Mouse (Mus musculus) hindbrain, embryonic 14.5 days (tissue): ENCODE results near the gene Gm10337. TPM values are rescaled to one million over a fixed set of nuclear protein-coding genes. Genes with fewer than 3 reads are reported as not detected.
A peak's percentile ranks its signal among the peaks of the same experiment; 100 is the strongest.

Experiments used
- ATAC-seq: fragments of 200-750 bp; cut with Nextera tagmentation; 2 replicates; pipeline ENCODE4 v1.8.0; 2017; ENCODE audit warnings: moderate number of reproducible peaks, mild to moderate bottlenecking, moderate TSS enrichment, moderate library complexity; ENCODE audit not compliant: low FRiP score
- DNase-seq: peaks from one replicate; pipeline ENCODE4 v3.0.0-alpha.2; 2015; ENCODE audit warnings: low spot score
- H3K27ac ChIP-seq: fragments of 300-500 bp; sonication (generic); 2 replicates; pipeline ENCODE4 v1.5.1; 2014; ENCODE audit warnings: mild to moderate bottlenecking, moderate library complexity
- H3K27me3 ChIP-seq: fragments of 300-500 bp; sonication (generic); 2 replicates; pipeline ENCODE4 v1.6.1; 2014; ENCODE audit warnings: mild to moderate bottlenecking, low read length, mixed read lengths; ENCODE audit not compliant: control insufficient read depth, insufficient read depth
- H3K36me3 ChIP-seq: fragments of 300-500 bp; sonication (generic); replicated peaks from 2 replicates; pipeline ENCODE4 v1.6.1; 2014; ENCODE audit not compliant: control insufficient read depth, insufficient read depth
- H3K4me1 ChIP-seq: fragments of 300-500 bp; sonication (generic); replicated peaks from 2 replicates; pipeline ENCODE4 v1.6.1; 2014; ENCODE audit warnings: antibody characterized with exemption, low read length, mixed read lengths; ENCODE audit not compliant: control insufficient read depth, insufficient read depth
- H3K4me2 ChIP-seq: fragments of 300-500 bp; sonication (generic); replicated peaks from 2 replicates; pipeline ENCODE4 v1.6.1; 2014; ENCODE audit warnings: mild to moderate bottlenecking, moderate library complexity
- H3K4me3 ChIP-seq: fragments of 300-500 bp; sonication (generic); replicated peaks from 2 replicates; pipeline ENCODE4 v1.5.1; 2014; ENCODE audit warnings: mild to moderate bottlenecking, low read length
- H3K9ac ChIP-seq: fragments of 300-500 bp; sonication (generic); 2 replicates; pipeline ENCODE4 v1.6.1; 2014
- H3K9me3 ChIP-seq: fragments of 300-500 bp; sonication (generic); 2 replicates; pipeline ENCODE4 v1.6.1; 2016; ENCODE audit warnings: low read length; ENCODE audit not compliant: control insufficient read depth
- WGBS: fragments of 180-500 bp; shearing (Covaris S2); extraction: QIAGEN DNeasy Blood & Tissue Kit; methylation state at CpG from one replicate; pipeline ENCODE4 v1.1.7; 2014; 5-methylcytosine and 5-hydroxymethylcytosine counted together
- polyA plus RNA-seq: library from polyadenylated mRNA; unstranded; fragments of >200 nt; fragmentation: Nextera tagmentation; extraction: Ambion mirVana; gene quantifications from 2 replicates; pipeline ENCODE4 v1.2.1, GENCODE M21; 2014

The Gm10337 gene
- polyA plus RNA-seq, 1 experiment from 2014 or later: 9.6 TPM

DNA sequence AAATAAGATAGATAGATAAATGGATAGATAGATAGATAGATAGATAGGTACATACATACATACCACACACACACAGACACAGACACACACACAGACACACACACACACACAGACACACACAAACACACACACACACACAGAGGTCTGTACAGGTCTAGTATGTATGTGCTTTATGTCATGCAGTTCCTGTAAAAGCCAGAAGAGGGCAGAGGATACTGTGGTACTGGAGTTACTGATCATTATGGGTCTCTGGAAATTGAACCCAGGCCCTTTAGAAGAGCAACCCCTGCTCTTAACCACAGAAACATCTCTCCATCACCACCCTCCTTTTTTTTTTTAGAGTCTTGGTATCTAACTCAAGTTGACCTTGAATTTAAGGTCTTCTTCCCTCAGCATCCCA, 39.9 kb upstream of the Gm10337 start:
- Histone ChIP-seq H3K36me3 (peaks cover 18% of the 10 kb centered on the region), H3K9me3 (no peaks in the 10 kb centered on the region), H3K4me1 (peaks cover 10% of the 10 kb centered on the region), H3K4me3 (no peak overlapping the region), H3K4me2 (no peak overlapping the region), H3K9ac (no peak overlapping the region), H3K27me3 (no peaks in the 10 kb centered on the region), H3K27ac (no peak overlapping the region)
- no peak for DNase-seq
- ATAC-seq: no peak

GRCm38 (mm10) chr15:102468675-102469370, 34.7 kb upstream of the Gm10337 start:
- Histone ChIP-seq H3K27ac (no peak overlapping the region), H3K36me3 (peaks cover 5% of the 10 kb centered on the region; the same call in 1 of the 2 replicates), H3K4me2 (no peak overlapping the region), H3K27me3 (no peaks in the 10 kb centered on the region), H3K4me3 (no peak overlapping the region), H3K9me3 (no peaks in the 10 kb centered on the region), H3K4me1 (peaks cover 16% of the 10 kb centered on the region), H3K9ac (no peak overlapping the region)
- DNase-seq (no peak), ATAC-seq (no peak)
- WGBS: 96% methylated on average over 9 of the region's 9 CpGs

GRCm38 (mm10) chr15:102470183-102470604, 33.3 kb upstream of the Gm10337 start, which contains the start of gene Pcbp2:
Gene Pcbp2 (plus strand): TSS chr15:102470539.
- Histone ChIP-seq H3K9me3 (no peaks in the 10 kb centered on the region), H3K27me3 (no peaks in the 10 kb centered on the region), H3K27ac (peak within 1 kb of the TSS; percentile 90), H3K4me2 (peak within 1 kb of the TSS; percentile 72), H3K9ac (peak within 1 kb of the TSS; percentile 80), H3K36me3 (peaks cover 18% of the 10 kb centered on the region), H3K4me3 (peak within 1 kb of the TSS; percentile 60), H3K4me1 (peaks cover 16% of the 10 kb centered on the region)
- peak; percentile 99 for ATAC-seq
- DNase-seq: peak; percentile 97
- under 1% methylated on average over 31 of the region's 40 CpGs for WGBS

DNA sequence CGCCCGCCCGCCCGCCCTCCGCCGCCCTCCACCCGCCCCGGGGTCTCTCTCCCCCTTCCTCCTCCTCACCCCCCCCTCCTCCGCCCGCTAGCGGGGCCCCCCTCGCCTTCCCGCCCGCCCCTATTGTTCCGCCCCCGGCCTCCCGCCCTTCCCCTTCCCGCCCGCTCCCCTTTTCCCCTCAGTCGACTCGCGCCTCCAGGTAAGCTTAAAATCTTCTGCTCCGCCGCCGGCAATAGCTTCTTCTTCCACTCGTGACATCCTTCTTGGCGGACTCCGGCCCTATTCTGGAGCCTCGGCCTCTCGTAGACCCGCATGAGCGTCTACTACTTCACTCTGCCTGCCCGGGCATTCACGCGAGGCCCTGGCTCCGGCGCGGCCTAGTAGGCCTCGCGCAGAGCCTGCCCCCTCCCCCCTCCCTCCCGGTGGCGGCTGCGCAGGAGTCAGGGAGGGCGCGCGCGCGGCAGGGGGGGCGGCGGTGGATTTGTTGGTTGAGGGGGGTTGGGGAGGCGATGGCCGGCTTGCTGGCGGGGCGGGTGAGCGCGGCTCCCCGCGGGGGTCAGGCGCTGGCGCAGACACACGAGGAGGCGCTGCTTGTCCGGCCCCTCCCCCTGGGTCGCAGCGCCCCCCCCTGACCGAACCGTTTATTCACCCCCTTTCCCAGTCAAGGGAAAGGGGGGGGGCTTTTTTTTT, 32.8 kb upstream of the Gm10337 start:
- H3K4me1 ChIP-seq: peaks cover 16% of the 10 kb centered on the region
- peak overlapping the region; percentile 90 for H3K27ac ChIP-seq
- H3K36me3 ChIP-seq: peaks cover 24% of the 10 kb centered on the region
- H3K27me3 ChIP-seq: no peaks in the 10 kb centered on the region
- H3K4me3 ChIP-seq: peak overlapping the region; percentile 60
- DNase-seq (peak; percentile 83), ATAC-seq (peak; percentile 68)
- peak overlapping the region; percentile 72 for H3K4me2 ChIP-seq
- H3K9me3 ChIP-seq: no peaks in the 10 kb centered on the region
- WGBS: under 1% methylated on average over 45 of the region's 67 CpGs
- H3K9ac ChIP-seq: peak overlapping the region; percentile 80

- H3K36me3 ChIP-seq: peaks cover 29% of the 10 kb centered on the region
- H3K27me3 ChIP-seq: no peaks in the 10 kb centered on the region
- WGBS: 1% methylated on average over 10 of the region's 10 CpGs
- peaks cover 16% of the 10 kb centered on the region for H3K4me1 ChIP-seq
- peak overlapping the region; percentile 90 for H3K27ac ChIP-seq
- H3K4me3 ChIP-seq: peak overlapping the region; percentile 60
- H3K4me2 ChIP-seq: peak overlapping the region; percentile 72
- DNase-seq: peak; percentile 67
- peak; percentile 2; the same call in 1 of the 2 replicates for ATAC-seq
- peak overlapping the region; percentile 80 for H3K9ac ChIP-seq
- no peaks in the 10 kb centered on the region for H3K9me3 ChIP-seq
These were observed 32.3 kb upstream of the Gm10337 start for GRCm38 (mm10) chr15:102471295-102471645.

- Histone ChIP-seq H3K9ac (peak overlapping the region; percentile 80), H3K9me3 (no peaks in the 10 kb centered on the region), H3K4me3 (peak overlapping the region; percentile 60), H3K4me2 (peak overlapping the region; percentile 72), H3K4me1 (peaks cover 16% of the 10 kb centered on the region), H3K27ac (no peak overlapping the region), H3K27me3 (no peaks in the 10 kb centered on the region), H3K36me3 (peaks cover 34% of the 10 kb centered on the region)
- ATAC-seq (no peak), DNase-seq (no peak)
These were observed 31.8 kb upstream of the Gm10337 start for GRCm38 (mm10) chr15:102471727-102472126.

GRCm38 (mm10) chr15:102473246-102473645, 30.3 kb upstream of the Gm10337 start:
- DNase-seq: no peak
- Histone ChIP-seq H3K4me1 (peaks cover 16% of the 10 kb centered on the region), H3K27me3 (no peaks in the 10 kb centered on the region), H3K27ac (no peak overlapping the region), H3K4me3 (no peak overlapping the region), H3K9me3 (no peaks in the 10 kb centered on the region), H3K9ac (no peak overlapping the region), H3K4me2 (no peak overlapping the region), H3K36me3 (peaks cover 49% of the 10 kb centered on the region)
- WGBS: 75% methylated on average over 2 of the region's 2 CpGs
- ATAC-seq: no peak

DNA sequence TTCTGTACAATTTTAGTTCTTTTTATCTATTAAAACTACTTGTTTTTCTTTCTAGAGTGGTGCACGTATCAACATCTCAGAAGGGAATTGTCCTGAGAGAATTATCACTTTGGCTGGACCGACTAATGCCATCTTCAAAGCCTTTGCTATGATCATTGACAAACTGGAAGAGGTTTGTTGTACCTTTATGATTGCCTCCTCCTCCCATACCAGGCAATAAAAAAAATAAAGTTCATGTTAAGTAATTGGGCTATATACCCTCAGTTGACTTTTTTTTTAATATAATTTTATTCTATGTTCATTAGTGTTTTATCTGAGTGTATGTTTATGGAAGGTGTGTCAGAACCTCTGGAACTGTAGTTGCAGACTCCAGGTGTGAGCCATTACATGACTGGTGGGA, 29.0 kb upstream of the Gm10337 start:
- H3K36me3 ChIP-seq: peaks cover 62% of the 10 kb centered on the region

DNA sequence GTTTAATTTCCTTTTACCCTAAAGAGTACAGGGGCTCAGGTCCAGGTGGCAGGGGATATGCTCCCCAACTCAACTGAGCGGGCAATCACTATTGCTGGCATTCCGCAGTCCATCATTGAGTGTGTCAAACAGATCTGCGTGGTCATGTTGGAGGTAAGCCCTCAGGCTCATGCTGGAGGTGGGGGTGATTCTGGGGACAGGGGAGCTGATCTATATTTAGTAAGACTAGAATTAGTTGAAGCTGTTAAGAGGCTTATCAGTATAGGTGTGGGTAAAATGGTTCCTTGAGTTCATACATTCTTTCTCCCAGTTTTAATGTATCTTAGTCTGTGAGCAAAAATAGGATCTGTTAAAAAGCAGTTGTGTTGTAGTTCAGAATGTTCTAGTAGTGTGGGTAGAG, 20.4 kb upstream of the Gm10337 start:
- 91% methylated on average over 3 of the region's 3 CpGs for WGBS
- Histone ChIP-seq H3K4me2 (no peak overlapping the region), H3K36me3 (peaks cover 93% of the 10 kb centered on the region), H3K27ac (no peak overlapping the region), H3K9ac (no peak overlapping the region), H3K4me1 (no peaks in the 10 kb centered on the region), H3K27me3 (no peaks in the 10 kb centered on the region), H3K9me3 (no peaks in the 10 kb centered on the region), H3K4me3 (no peak overlapping the region)
- DNase-seq: no peak
- ATAC-seq: no peak

More for the DNA sequence above, 29.0 kb upstream of the Gm10337 start:
- DNase-seq (no peak), ATAC-seq (no peak)
- H3K9me3 ChIP-seq: no peaks in the 10 kb centered on the region
- H3K27me3 ChIP-seq: no peaks in the 10 kb centered on the region
- WGBS: 90% methylated on average over 2 of the region's 2 CpGs
- H3K4me2 ChIP-seq: no peak overlapping the region
- no peak overlapping the region for H3K4me3 ChIP-seq
- no peak overlapping the region for H3K27ac ChIP-seq
- peaks cover 16% of the 10 kb centered on the region for H3K4me1 ChIP-seq
- H3K9ac ChIP-seq: no peak overlapping the region
